Mouse (Mus musculus): ENCODE data around the gene Itln1. TPM values are rescaled to one million over a fixed set of nuclear protein-coding genes. Genes with fewer than 3 reads are reported as not detected.

Gene Itln1
- not detected for polyA plus RNA-seq (2014; fragmentation: Illumina TruSeq; extraction: RNeasy Lipid Tissue Mini Kit (QIAGEN cat#74804); ENCODE audit: low read depth, low replicate concordance)

GRCm38 (mm10) chr1:171535194-171535593 lies at the start of gene Itln1:
Itln1 (minus strand) TSS chr1:171535294.

GRCm38 (mm10) chr1:171558898-171559297 lies 23.8 kb upstream of the Itln1 start, which contains the start of gene Cd244a:
Cd244a (plus strand) TSS chr1:171559193.

GRCm38 (mm10) chr1:171503250-171503591 lies 31.9 kb downstream of the Itln1 start, which contains the start of gene Alyref2:
Alyref2 (plus strand) TSS chr1:171503478.

Other genes starting within 250 kb of the Itln1 start
- gene Usp21, start 247.3 kb downstream of the Itln1 start, polyA plus RNA-seq (2014; fragmentation: Illumina TruSeq; extraction: RNeasy Lipid Tissue Mini Kit (QIAGEN cat#74804); ENCODE audit: low read depth, low replicate concordance): 17.7 TPM
- 132 TPM for gene Ufc1, start 240.3 kb downstream of the Itln1 start, polyA plus RNA-seq (2014; fragmentation: Illumina TruSeq; extraction: RNeasy Lipid Tissue Mini Kit (QIAGEN cat#74804); ENCODE audit: low read depth, low replicate concordance)
- 7.5 TPM for gene Dedd, start 206.1 kb downstream of the Itln1 start, polyA plus RNA-seq (2014; fragmentation: Illumina TruSeq; extraction: RNeasy Lipid Tissue Mini Kit (QIAGEN cat#74804); ENCODE audit: low read depth, low replicate concordance)
- gene Nit1, start 189.6 kb downstream of the Itln1 start, polyA plus RNA-seq (2014; fragmentation: Illumina TruSeq; extraction: RNeasy Lipid Tissue Mini Kit (QIAGEN cat#74804); ENCODE audit: low read depth, low replicate concordance): 31.0 TPM
- gene Pfdn2, start 189.6 kb downstream of the Itln1 start, polyA plus RNA-seq (2014; fragmentation: Illumina TruSeq; extraction: RNeasy Lipid Tissue Mini Kit (QIAGEN cat#74804); ENCODE audit: low read depth, low replicate concordance): 51.1 TPM
- not detected for gene Klhdc9, start 174.5 kb downstream of the Itln1 start, polyA plus RNA-seq (2014; fragmentation: Illumina TruSeq; extraction: RNeasy Lipid Tissue Mini Kit (QIAGEN cat#74804); ENCODE audit: low read depth, low replicate concordance)
- not detected for gene Nectin4, start 165.2 kb downstream of the Itln1 start, polyA plus RNA-seq (2014; fragmentation: Illumina TruSeq; extraction: RNeasy Lipid Tissue Mini Kit (QIAGEN cat#74804); ENCODE audit: low read depth, low replicate concordance)
- gene Arhgap30, start 146.3 kb downstream of the Itln1 start, polyA plus RNA-seq (2014; fragmentation: Illumina TruSeq; extraction: RNeasy Lipid Tissue Mini Kit (QIAGEN cat#74804); ENCODE audit: low read depth, low replicate concordance): 3.5 TPM
- gene Usf1, start 124.0 kb downstream of the Itln1 start, polyA plus RNA-seq (2014; fragmentation: Illumina TruSeq; extraction: RNeasy Lipid Tissue Mini Kit (QIAGEN cat#74804); ENCODE audit: low read depth, low replicate concordance): 2.9 TPM
- not detected for gene Tstd1, start 116.4 kb downstream of the Itln1 start, polyA plus RNA-seq (2014; fragmentation: Illumina TruSeq; extraction: RNeasy Lipid Tissue Mini Kit (QIAGEN cat#74804); ENCODE audit: low read depth, low replicate concordance)
- gene F11r, start 97.8 kb downstream of the Itln1 start, polyA plus RNA-seq (2014; fragmentation: Illumina TruSeq; extraction: RNeasy Lipid Tissue Mini Kit (QIAGEN cat#74804); ENCODE audit: low read depth, low replicate concordance): 20.3 TPM
- gene Alyref2, start 31.8 kb downstream of the Itln1 start, polyA plus RNA-seq (2014; fragmentation: Illumina TruSeq; extraction: RNeasy Lipid Tissue Mini Kit (QIAGEN cat#74804); ENCODE audit: low read depth, low replicate concordance): 2.4 TPM
- 0.70 TPM for gene Cd244a, start 23.9 kb upstream of the Itln1 start, polyA plus RNA-seq (2014; fragmentation: Illumina TruSeq; extraction: RNeasy Lipid Tissue Mini Kit (QIAGEN cat#74804); ENCODE audit: low read depth, low replicate concordance)
- gene Ly9, start 72.1 kb upstream of the Itln1 start, polyA plus RNA-seq (2014; fragmentation: Illumina TruSeq; extraction: RNeasy Lipid Tissue Mini Kit (QIAGEN cat#74804); ENCODE audit: low read depth, low replicate concordance): 1.8 TPM
- gene Slamf7, start 117.7 kb upstream of the Itln1 start, polyA plus RNA-seq (2014; fragmentation: Illumina TruSeq; extraction: RNeasy Lipid Tissue Mini Kit (QIAGEN cat#74804); ENCODE audit: low read depth, low replicate concordance): 2.4 TPM
- 9.4 TPM for gene Cd48, start 146.7 kb upstream of the Itln1 start, polyA plus RNA-seq (2014; fragmentation: Illumina TruSeq; extraction: RNeasy Lipid Tissue Mini Kit (QIAGEN cat#74804); ENCODE audit: low read depth, low replicate concordance)
- gene Slamf1, start 231.8 kb upstream of the Itln1 start, polyA plus RNA-seq (2014; fragmentation: Illumina TruSeq; extraction: RNeasy Lipid Tissue Mini Kit (QIAGEN cat#74804); ENCODE audit: low read depth, low replicate concordance): not detected